Mouse (Mus musculus) spleen, adult 2 months (tissue): ENCODE measurements around the gene Slc16a14.

ENCODE experiments used
- CTCF ChIP-seq: fragments of 200-500 bp; IDR thresholded peaks from 2 replicates; pipeline ENCODE4 v1.5.1; 2011; ENCODE audit warnings: mild to moderate bottlenecking, inconsistent platforms; ENCODE audit not compliant: insufficient read depth, insufficient read length, insufficient replicate concordance; ENCODE audit errors: extremely low read depth
- POLR2A ChIP-seq: fragments of 200-500 bp; IDR thresholded peaks from 2 replicates; pipeline ENCODE4 v1.6.1; 2011; ENCODE audit warnings: low read depth, low read length, inconsistent platforms

- TF ChIP-seq CTCF (no peak), POLR2A (no peak)
Measured at GRCm38 (mm10) chr1:84951566-84951965, 16.6 kb upstream of the Slc16a14 start.
